Mouse (Mus musculus) adrenal gland, postnatal 4 days (tissue): ENCODE measurements around the gene Grm1. TPM values are rescaled to one million over a fixed set of nuclear protein-coding genes. Genes with fewer than 3 reads are reported as not detected.
"Not testable (repeated sequence)": the region's sequence is repeated elsewhere in the genome, so short reads cannot be mapped to it uniquely, and the experiment has no call there.

Source experiments
- DNase-seq, 2 experiments: peaks; one replicate each; pipeline ENCODE4 v3.0.0; 2021 to 2022; ENCODE audit warnings: low spot score in 2 of 2, mixed read lengths in 2 of 2
- long read RNA-seq, 2 experiments: library from polyadenylated mRNA; stranded (forward); transcript quantifications; one replicate each; pipeline ENCODE4 v2.0.0; 2021
- total RNA-seq, 2 experiments: library from RNA; stranded (reverse); gene quantifications; 2 replicates each; pipeline ENCODE4 v1.2.3; 2021

The Grm1 gene
- under 1 TPM in 1 of 2 experiments, not detected in 1; 0.42 TPM for total RNA-seq
- long read RNA-seq, experiment 1 = 0 reads
- long read RNA-seq, experiment 2 = 0 reads

DNA sequence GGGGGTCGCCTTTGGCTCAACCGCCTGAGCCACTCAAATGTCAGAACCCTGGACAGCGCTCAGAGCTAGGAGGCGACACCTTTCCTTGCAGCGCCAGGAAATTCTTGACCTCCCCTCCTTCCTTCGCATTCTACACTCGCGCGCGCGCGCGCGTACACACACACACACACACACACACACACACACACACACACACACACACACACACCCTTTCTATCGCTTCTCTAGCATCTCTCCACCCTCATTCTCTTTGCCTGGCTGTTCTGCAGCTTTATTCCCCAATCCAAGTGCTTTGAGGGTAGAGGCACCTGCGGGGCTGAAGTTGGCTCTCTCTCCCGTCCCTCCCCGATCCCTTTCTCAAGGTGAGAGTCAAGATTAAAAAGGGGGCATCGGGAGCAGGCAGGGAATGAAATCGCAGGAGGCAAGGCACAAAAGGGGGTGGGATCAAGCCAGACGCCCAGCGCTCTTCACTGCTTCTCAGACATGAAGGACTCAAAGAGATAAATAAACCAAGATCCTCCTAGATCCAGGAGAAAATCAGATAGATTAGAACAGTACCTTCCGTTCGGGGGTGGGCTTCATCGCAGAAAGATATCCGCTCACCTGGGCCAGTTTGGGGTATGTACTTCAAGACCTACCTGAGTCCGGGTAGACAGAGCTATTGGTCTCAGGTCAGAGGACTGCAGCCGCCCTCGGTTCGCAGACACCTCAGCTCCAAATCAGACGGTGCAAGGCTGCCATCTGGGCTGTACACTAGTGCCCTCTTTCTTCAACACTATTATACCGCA, at the start of gene Grm1:
TSS of gene Grm1 (minus strand) at position 746 of the 788 bp plus-strand sequence.
- no peak for DNase-seq

DNA sequence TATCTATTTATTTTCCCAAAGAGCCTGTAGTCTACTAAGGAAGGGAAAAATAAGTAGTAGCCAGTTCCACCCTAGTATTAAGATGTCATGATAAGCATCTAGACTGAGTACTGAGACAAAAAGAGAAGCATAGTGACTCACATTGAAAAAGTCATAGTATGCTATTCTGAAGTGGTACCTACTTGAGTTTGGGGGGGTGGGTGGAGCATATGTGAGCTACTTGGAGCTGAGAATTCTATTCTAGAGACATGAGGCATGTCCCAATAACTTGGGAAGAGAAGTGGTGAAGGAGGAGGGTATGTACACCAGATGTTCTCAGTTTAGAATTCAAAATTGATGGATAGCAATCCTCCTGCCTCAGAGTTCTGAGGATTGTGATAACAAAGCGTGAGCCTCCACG, 39.6 kb upstream of the Grm1 start:
- no peak for DNase-seq

DNA sequence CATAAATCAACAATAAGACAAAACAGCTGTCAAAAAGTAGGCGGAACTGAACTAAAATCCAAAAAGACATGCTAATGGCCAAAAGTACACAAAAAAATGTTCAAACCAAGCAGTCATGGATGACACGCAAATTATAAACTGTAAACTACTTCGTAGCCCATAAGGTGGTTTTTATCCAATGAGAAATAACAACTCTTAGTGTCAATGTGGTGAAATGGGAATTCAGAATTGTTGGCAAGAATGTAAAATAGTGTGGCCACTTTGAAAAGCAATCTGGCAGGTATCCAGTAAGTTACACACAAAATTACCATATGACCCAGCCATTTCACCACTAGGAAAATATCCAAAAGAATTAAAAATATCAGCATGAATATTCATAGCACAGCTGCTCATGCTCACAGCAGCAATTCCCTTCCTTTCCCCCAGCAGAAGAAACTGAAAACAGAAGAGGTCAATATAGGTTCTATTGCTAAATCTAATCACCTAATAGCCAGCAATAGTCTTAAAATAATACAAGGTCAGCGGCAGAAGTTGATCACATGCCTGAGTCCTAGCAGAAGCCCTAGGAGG, 16.4 kb upstream of the Grm1 start:
- no peak for DNase-seq

- no peak for DNase-seq
These were observed 4.2 kb upstream of the Grm1 start for GRCm38 (mm10) chr10:11086348-11086747.

DNA sequence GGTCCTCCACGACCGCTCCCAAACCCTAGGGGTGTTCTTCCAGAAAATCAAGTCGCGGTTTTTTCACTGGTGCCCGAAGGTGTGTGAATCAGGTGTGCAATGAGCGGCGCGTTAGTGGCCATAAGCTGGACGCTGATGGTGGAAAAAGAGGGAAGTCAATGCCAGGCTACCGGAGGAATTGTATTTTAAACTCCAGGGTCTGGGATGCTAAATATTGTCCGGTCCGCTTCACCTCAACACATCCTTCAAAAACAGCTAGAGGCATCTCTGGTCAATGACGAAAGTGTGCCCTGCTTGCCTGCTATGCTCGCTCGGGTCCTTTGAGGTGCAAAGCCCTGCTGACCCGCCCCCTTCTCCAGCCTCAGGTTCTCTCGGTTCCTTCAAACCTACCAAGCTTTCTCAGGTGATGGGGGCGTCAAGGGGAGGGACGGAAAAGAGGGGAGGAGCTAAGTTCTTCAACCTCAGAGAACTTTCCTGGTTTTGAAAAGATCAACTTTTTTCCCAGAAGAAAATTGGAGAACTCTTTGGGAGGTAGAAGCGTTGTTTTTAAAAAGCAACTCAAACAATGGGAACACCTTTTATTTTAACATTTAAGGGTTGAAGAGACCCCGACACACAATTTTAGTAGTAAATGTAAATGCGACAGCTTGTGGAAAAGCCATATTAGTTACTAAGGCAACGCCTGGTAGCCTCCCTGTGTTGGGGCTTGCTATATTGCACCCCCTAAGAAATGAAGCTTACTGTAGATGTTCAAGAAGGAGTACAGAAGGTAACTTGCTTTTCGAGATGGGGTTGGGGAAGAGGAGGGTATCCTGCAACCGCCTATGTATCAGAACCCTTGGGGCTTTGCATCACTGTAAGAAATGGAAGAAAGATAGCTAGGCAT, 1.2 kb downstream of the Grm1 start:
- no peak for DNase-seq

- no peak for DNase-seq
These were observed 2.0 kb downstream of the Grm1 start for GRCm38 (mm10) chr10:11080013-11080724.

- no peak for DNase-seq
These were observed 2.6 kb downstream of the Grm1 start for GRCm38 (mm10) chr10:11079506-11079905.

GRCm38 (mm10) chr10:11065136-11065535, 17.0 kb downstream of the Grm1 start:
- DNase-seq = no peak

GRCm38 (mm10) chr10:11061318-11062071, 20.7 kb downstream of the Grm1 start:
- no peak for DNase-seq

DNA sequence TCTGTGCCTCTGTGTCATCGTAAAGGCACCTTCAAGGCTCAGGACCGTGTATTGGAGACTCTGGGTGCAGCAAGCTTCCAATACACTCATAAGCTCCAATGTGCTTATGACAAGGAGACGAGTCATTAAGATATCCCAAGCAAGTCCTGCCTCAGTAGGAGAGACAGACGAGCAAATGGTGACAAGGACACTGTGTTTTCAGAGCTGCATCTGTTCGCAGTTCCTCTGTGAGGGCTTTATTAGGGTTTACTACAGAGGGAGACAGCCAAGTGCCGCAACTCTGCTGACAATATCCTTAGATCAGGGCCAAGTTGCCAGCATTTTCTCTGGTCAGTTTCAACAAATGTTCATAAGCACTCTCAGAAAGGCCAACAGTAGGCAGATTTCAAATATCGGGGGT, 32.8 kb downstream of the Grm1 start:
- DNase-seq = no peak

- not testable (repeated sequence) for DNase-seq
These were observed 36.7 kb downstream of the Grm1 start for GRCm38 (mm10) chr10:11045421-11045820.

DNA sequence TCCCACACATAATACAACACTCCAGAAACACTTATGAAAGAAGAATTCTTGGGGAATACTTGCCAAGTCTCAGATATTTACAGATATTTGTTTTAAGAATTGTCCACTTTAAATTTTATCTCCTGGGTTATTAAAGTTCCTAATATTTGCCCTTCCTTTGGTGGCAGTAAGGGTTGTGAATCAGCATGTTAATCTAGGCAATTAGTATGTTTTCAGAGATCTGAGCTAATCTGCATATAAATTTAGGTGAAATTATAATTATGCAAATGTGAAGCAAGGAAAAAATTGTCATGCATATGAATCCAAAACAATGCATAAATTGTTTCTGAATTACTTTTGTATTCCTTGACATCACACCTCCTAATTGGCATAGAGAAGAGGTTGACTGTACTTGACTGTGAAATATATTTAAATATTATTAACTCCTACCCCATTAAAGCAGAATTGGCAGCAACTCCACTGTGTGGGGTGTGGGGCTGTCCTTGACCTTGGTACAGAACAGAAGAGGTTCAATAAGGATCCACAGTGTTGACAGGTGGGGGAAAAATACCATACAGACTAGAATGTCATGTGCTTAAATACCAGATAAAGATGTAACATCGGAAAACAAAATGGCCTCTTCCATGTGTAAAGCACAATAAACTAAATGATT, 37.6 kb downstream of the Grm1 start:
- no peak for DNase-seq

DNA sequence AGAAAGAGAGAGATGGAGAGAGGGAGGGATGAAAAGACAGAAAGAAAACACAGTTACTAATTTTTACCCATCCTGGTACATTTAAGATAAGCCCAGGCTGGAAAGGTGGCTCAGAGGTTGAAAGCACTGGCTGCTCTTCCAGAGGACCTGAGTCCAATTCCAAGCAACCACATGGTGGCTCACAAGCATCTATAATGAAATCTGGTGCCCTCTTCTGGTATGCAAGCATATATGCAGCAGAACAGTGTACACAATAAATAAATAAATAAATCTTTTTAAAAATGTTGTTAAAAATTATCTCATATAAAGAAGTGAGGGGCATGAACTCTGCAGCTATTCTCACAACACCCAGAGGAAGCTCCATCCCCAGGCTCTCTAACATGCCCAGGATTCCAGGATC, 42.8 kb downstream of the Grm1 start:
- DNase-seq = no peak

- no peak for DNase-seq
These were observed 49.9 kb downstream of the Grm1 start for GRCm38 (mm10) chr10:11032221-11032620.

DNA sequence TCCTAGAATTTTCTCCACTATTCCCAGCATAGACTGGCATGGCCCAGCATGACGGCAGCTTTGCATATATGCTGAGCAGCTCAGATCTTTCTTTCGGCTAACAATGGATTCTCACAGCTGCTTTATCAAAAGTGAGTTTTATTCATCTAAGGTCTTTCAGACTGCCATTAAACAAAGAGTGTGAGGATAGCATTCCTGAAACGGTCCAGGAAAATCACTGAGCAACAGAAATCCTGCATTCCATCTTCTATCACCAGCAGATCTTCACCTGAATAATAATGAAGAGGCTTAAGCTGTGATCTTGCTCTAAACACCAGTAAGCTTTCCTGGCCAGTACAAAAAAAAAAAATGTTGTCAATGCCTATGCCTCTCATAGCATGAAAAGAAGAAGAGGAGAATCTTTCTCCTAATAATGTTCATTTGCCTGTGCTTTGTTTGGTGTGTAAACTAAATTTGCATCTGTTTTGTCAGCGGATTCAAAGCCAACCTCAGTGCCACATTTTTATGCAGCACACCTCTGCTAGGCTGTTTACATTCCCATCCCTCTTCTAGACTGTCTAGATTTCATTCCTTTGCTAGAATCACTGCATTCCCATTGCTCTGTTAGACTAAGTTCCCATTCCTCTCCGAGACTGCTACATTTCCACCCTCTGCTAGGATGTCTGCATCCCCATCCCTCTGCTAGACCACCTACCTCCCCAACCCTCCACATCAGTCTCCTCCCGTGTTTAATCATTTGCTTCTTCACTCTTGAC, 56.2 kb downstream of the Grm1 start:
- DNase-seq = no peak

DNA sequence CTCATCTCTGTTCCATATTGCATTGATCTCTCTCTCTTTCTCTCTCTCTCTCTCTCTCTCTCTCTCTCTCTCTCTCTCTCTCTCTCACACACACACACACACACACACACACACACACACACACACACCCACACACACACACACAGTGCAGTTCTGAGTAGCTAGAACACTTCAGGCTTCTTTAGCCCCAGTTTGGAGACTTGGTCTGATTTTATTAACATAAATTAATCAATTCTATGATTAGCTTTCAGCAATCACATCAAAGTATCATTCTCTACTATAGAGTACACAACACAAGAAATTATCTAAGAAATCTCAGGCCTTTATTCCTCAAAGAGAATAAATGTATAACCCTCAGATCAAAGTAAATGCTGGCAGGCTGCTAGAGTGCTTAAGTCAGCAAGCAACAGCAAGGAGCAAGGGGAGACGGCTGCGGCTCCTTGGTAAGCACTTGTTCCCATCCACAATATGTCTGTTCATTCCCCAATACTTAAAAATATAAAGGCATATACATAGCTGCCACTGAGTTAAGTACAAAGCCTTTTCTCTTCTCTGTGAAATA, 63.1 kb downstream of the Grm1 start:
- DNase-seq = no peak

DNA sequence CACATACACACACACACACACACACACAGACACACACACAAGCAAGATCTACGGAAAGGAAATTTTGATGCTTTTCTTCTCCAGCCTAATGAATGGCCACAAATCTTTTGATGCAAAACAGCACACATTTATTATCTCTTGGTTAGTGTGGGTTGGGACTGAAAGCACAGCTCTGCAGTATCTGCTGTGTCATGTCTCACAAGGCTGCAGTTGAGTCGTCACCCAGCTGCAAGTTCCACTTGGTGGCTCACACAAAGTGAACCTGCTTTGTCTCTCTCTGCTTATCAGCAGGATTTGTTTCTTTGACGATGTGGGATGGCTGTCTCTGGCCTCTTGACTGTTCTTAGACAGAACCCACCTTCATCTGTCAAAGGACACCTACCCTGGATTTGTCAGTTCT, 68.5 kb downstream of the Grm1 start:
- no peak for DNase-seq

DNA sequence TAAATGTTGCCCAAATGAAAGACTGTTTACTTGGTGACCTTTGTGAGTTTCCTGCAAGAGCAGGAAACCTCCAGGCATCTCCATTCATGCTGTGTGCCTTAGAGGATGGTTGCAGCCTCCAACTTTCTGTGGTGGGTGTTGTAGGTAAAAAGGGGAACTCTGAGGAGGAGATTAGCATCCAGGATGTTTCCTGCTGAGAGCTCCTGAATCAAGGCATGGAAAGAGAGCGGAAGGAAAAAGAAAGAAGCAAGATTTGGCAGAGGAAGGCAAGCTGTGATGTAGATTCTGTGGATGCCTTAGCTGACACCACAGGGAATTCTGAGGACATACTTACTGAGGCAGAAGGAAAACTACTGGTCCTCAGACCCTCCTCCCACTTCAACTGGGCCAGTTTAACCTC, 85.4 kb downstream of the Grm1 start:
- no peak for DNase-seq

DNA sequence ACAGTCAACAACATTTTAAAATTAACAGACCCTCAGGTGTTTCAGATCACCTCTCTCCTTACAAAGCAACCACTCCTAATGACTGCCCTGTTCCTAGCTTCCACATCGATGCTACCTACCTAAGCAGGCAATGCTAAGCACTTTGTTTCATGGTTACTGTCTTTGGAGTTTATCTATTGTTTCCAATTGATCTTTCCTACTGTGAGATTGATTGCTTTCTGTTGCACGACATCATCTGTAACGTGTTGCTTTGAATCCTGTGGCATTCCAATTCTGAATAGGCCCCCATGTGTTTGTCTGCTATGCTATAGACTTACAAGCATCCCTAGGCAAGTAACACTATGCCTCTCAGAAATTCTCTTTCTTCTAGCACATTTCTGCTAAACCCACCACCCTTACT, 90.4 kb downstream of the Grm1 start:
- no peak for DNase-seq
